Mouse (Mus musculus): Measurements from ENCODE around the gene Myo1b. TPM values are rescaled to one million over a fixed set of nuclear protein-coding genes. Genes with fewer than 3 reads are reported as not detected.

Myo1b gene
- polyA plus RNA-seq, 1 experiment from 2014 or later, result 69.9 TPM

GRCm38 (mm10) chr1:51892005-51892404 lies 23.9 kb downstream of the Myo1b start:
- Histone ChIP-seq H3K27ac (ENCODE audit: low read depth) (no peak overlapping the region), H3K9ac (ENCODE audit: low read length) (no peak overlapping the region), H3K36me3 (ENCODE audit: control insufficient read depth, insufficient read depth, low read length) (no peaks in the 10 kb centered on the region), H3K9me3 (ENCODE audit: control insufficient read depth, low read length) (no peaks in the 10 kb centered on the region), H3K4me1 (replicated peaks; ENCODE audit: control insufficient read depth, insufficient read depth, low read length) (peaks cover 45% of the 10 kb centered on the region), H3K4me2 (ENCODE audit: low read length) (no peak overlapping the region), H3K4me3 (ENCODE audit: low read depth, low read length) (no peak overlapping the region), H3K27me3 (replicated peaks; ENCODE audit: control insufficient read depth, insufficient read depth, low read length) (no peaks in the 10 kb centered on the region)
- 86% methylated on average over 4 of the region's 4 CpGs for WGBS
- ATAC-seq (replicated peaks; ENCODE audit: low FRiP score, low TSS enrichment, low read depth), result no peak
- no peak for DNase-seq (ENCODE audit: low spot score)

GRCm38 (mm10) chr1:51888046-51888813 lies 27.6 kb downstream of the Myo1b start:
- DNase-seq (ENCODE audit: low spot score), result no peak
- 75% methylated on average over 9 of the region's 9 CpGs for WGBS
- no peak overlapping the region for H3K9ac ChIP-seq (ENCODE audit: low read length)
- no peaks in the 10 kb centered on the region for H3K9me3 ChIP-seq (ENCODE audit: control insufficient read depth, low read length)
- no peak overlapping the region for H3K4me2 ChIP-seq (ENCODE audit: low read length)
- peaks cover 29% of the 10 kb centered on the region for H3K4me1 ChIP-seq (replicated peaks; ENCODE audit: control insufficient read depth, insufficient read depth, low read length)
- H3K4me3 ChIP-seq (ENCODE audit: low read depth, low read length), result no peak overlapping the region
- no peak overlapping the region for H3K27ac ChIP-seq (ENCODE audit: low read depth)
- no peak for ATAC-seq (replicated peaks; ENCODE audit: low FRiP score, low TSS enrichment, low read depth)
- no peaks in the 10 kb centered on the region for H3K36me3 ChIP-seq (ENCODE audit: control insufficient read depth, insufficient read depth, low read length)
- no peaks in the 10 kb centered on the region for H3K27me3 ChIP-seq (replicated peaks; ENCODE audit: control insufficient read depth, insufficient read depth, low read length)

- 81% methylated on average over 8 of the region's 8 CpGs for WGBS
- DNase-seq (ENCODE audit: low spot score), result no peak
- ATAC-seq (replicated peaks; ENCODE audit: low FRiP score, low TSS enrichment, low read depth), result no peak
Observed at GRCm38 (mm10) chr1:51885356-51885983, 30.4 kb downstream of the Myo1b start.

GRCm38 (mm10) chr1:51883211-51883610 lies 32.7 kb downstream of the Myo1b start:
- no peaks in the 10 kb centered on the region for H3K27me3 ChIP-seq (replicated peaks; ENCODE audit: control insufficient read depth, insufficient read depth, low read length)
- DNase-seq (ENCODE audit: low spot score), result no peak

More at GRCm38 (mm10) chr1:51885356-51885983, 30.4 kb downstream of the Myo1b start:
- Histone ChIP-seq H3K36me3 (ENCODE audit: control insufficient read depth, insufficient read depth, low read length) (peaks cover 18% of the 10 kb centered on the region), H3K27me3 (replicated peaks; ENCODE audit: control insufficient read depth, insufficient read depth, low read length) (no peaks in the 10 kb centered on the region), H3K27ac (ENCODE audit: low read depth) (no peak overlapping the region), H3K9me3 (ENCODE audit: control insufficient read depth, low read length) (no peaks in the 10 kb centered on the region), H3K4me2 (ENCODE audit: low read length) (no peak overlapping the region), H3K4me1 (replicated peaks; ENCODE audit: control insufficient read depth, insufficient read depth, low read length) (peaks cover 16% of the 10 kb centered on the region; the same call in 1 of the 2 replicates), H3K9ac (ENCODE audit: low read length) (no peak overlapping the region), H3K4me3 (ENCODE audit: low read depth, low read length) (no peak overlapping the region)

GRCm38 (mm10) chr1:51882752-51883151 lies 33.1 kb downstream of the Myo1b start:
- H3K9me3 ChIP-seq (ENCODE audit: control insufficient read depth, low read length), result no peaks in the 10 kb centered on the region
- H3K9ac ChIP-seq (ENCODE audit: low read length), result no peak overlapping the region
- H3K27me3 ChIP-seq (replicated peaks; ENCODE audit: control insufficient read depth, insufficient read depth, low read length), result no peaks in the 10 kb centered on the region
- H3K36me3 ChIP-seq (ENCODE audit: control insufficient read depth, insufficient read depth, low read length), result peaks cover 18% of the 10 kb centered on the region
- WGBS, result 95% methylated on average over 10 of the region's 10 CpGs
- DNase-seq (ENCODE audit: low spot score) (no peak), ATAC-seq (replicated peaks; ENCODE audit: low FRiP score, low TSS enrichment, low read depth) (no peak)
- H3K4me3 ChIP-seq (ENCODE audit: low read depth, low read length), result no peak overlapping the region
- peaks cover 6% of the 10 kb centered on the region for H3K4me1 ChIP-seq (replicated peaks; ENCODE audit: control insufficient read depth, insufficient read depth, low read length)
- no peak overlapping the region for H3K4me2 ChIP-seq (ENCODE audit: low read length)
- H3K27ac ChIP-seq (ENCODE audit: low read depth), result no peak overlapping the region

More at GRCm38 (mm10) chr1:51883211-51883610, 32.7 kb downstream of the Myo1b start:
- H3K4me2 ChIP-seq (ENCODE audit: low read length), result no peak overlapping the region
- no peak for ATAC-seq (replicated peaks; ENCODE audit: low FRiP score, low TSS enrichment, low read depth)
- H3K4me3 ChIP-seq (ENCODE audit: low read depth, low read length), result no peak overlapping the region
- H3K4me1 ChIP-seq (replicated peaks; ENCODE audit: control insufficient read depth, insufficient read depth, low read length), result peaks cover 10% of the 10 kb centered on the region
- H3K9ac ChIP-seq (ENCODE audit: low read length), result no peak overlapping the region
- H3K27ac ChIP-seq (ENCODE audit: low read depth), result no peak overlapping the region
- no peaks in the 10 kb centered on the region for H3K9me3 ChIP-seq (ENCODE audit: control insufficient read depth, low read length)
- peaks cover 18% of the 10 kb centered on the region for H3K36me3 ChIP-seq (ENCODE audit: control insufficient read depth, insufficient read depth, low read length)
- WGBS, result 93% methylated on average over 2 of the region's 2 CpGs

GRCm38 (mm10) chr1:51879927-51880814 lies 35.7 kb downstream of the Myo1b start:
- H3K9me3 ChIP-seq (ENCODE audit: control insufficient read depth, low read length), result no peaks in the 10 kb centered on the region
- H3K27ac ChIP-seq (ENCODE audit: low read depth), result 0 out of 2 replicates have a peak overlapping the region, but pooled peaks have one; percentile 7

GRCm38 (mm10) chr1:51879333-51879770 lies 36.5 kb downstream of the Myo1b start:
- ATAC-seq (replicated peaks; ENCODE audit: low FRiP score, low TSS enrichment, low read depth), result no peak
- Histone ChIP-seq H3K4me1 (replicated peaks; ENCODE audit: control insufficient read depth, insufficient read depth, low read length) (peaks cover 6% of the 10 kb centered on the region), H3K27ac (ENCODE audit: low read depth) (0 out of 2 replicates have a peak overlapping the region, but pooled peaks have one; percentile 7), H3K36me3 (ENCODE audit: control insufficient read depth, insufficient read depth, low read length) (peaks cover 18% of the 10 kb centered on the region), H3K27me3 (replicated peaks; ENCODE audit: control insufficient read depth, insufficient read depth, low read length) (no peaks in the 10 kb centered on the region), H3K9ac (ENCODE audit: low read length) (no peak overlapping the region), H3K9me3 (ENCODE audit: control insufficient read depth, low read length) (no peaks in the 10 kb centered on the region), H3K4me3 (ENCODE audit: low read depth, low read length) (no peak overlapping the region), H3K4me2 (ENCODE audit: low read length) (no peak overlapping the region)
- 37% methylated on average over 9 of the region's 9 CpGs for WGBS
- no peak for DNase-seq (ENCODE audit: low spot score)

More at GRCm38 (mm10) chr1:51879927-51880814, 35.7 kb downstream of the Myo1b start:
- ATAC-seq (replicated peaks; ENCODE audit: low FRiP score, low TSS enrichment, low read depth) (no peak), DNase-seq (ENCODE audit: low spot score) (no peak)
- H3K4me1 ChIP-seq (replicated peaks; ENCODE audit: control insufficient read depth, insufficient read depth, low read length), result peaks cover 4% of the 10 kb centered on the region
- H3K27me3 ChIP-seq (replicated peaks; ENCODE audit: control insufficient read depth, insufficient read depth, low read length), result no peaks in the 10 kb centered on the region
- WGBS, result 65% methylated on average over 12 of the region's 12 CpGs
- H3K4me3 ChIP-seq (ENCODE audit: low read depth, low read length), result no peak overlapping the region
- no peak overlapping the region for H3K4me2 ChIP-seq (ENCODE audit: low read length)
- no peak overlapping the region for H3K9ac ChIP-seq (ENCODE audit: low read length)
- H3K36me3 ChIP-seq (ENCODE audit: control insufficient read depth, insufficient read depth, low read length), result peaks cover 18% of the 10 kb centered on the region

- H3K4me2 ChIP-seq (ENCODE audit: low read length), result no peak overlapping the region
- ATAC-seq (replicated peaks; ENCODE audit: low FRiP score, low TSS enrichment, low read depth) (no peak), DNase-seq (ENCODE audit: low spot score) (no peak)
- no peak overlapping the region for H3K9ac ChIP-seq (ENCODE audit: low read length)
- peaks cover 6% of the 10 kb centered on the region for H3K4me1 ChIP-seq (replicated peaks; ENCODE audit: control insufficient read depth, insufficient read depth, low read length)
- H3K9me3 ChIP-seq (ENCODE audit: control insufficient read depth, low read length), result no peaks in the 10 kb centered on the region
- no peaks in the 10 kb centered on the region for H3K27me3 ChIP-seq (replicated peaks; ENCODE audit: control insufficient read depth, insufficient read depth, low read length)
- WGBS, result 90% methylated on average over 15 of the region's 15 CpGs
- H3K4me3 ChIP-seq (ENCODE audit: low read depth, low read length), result no peak overlapping the region
- no peak overlapping the region for H3K27ac ChIP-seq (ENCODE audit: low read depth)
- H3K36me3 ChIP-seq (ENCODE audit: control insufficient read depth, insufficient read depth, low read length), result no peaks in the 10 kb centered on the region
Observed at GRCm38 (mm10) chr1:51875462-51876225, 40.2 kb downstream of the Myo1b start.
